Mouse (Mus musculus): ENCODE measurements around the gene Snrpa1.

The Snrpa1 gene

GRCm38 (mm10) chr7:66058703-66059102 is at the start of gene Snrpa1:
Gene Snrpa1 (plus strand): TSS chr7:66059003.
- DNase-seq, result no peak

GRCm38 (mm10) chr7:66010518-66010917 is 48.3 kb upstream of the Snrpa1 start:
- DNase-seq, result peak; percentile 44

GRCm38 (mm10) chr7:66027747-66028146 is 31.1 kb upstream of the Snrpa1 start:
- peak; percentile 31 for DNase-seq

- DNase-seq, result no peak
Measured at GRCm38 (mm10) chr7:66028766-66029512, 29.9 kb upstream of the Snrpa1 start.

GRCm38 (mm10) chr7:66036809-66037208 is 22.0 kb upstream of the Snrpa1 start:
- no peak for DNase-seq

- peak; percentile 14 for DNase-seq
Measured at GRCm38 (mm10) chr7:66038261-66038660, 20.5 kb upstream of the Snrpa1 start.

GRCm38 (mm10) chr7:66038730-66039129 is 20.1 kb upstream of the Snrpa1 start:
- DNase-seq, result peak; percentile 38

GRCm38 (mm10) chr7:66040026-66040814 is 18.6 kb upstream of the Snrpa1 start:
- no peak for DNase-seq

GRCm38 (mm10) chr7:66043552-66044459 is 15.0 kb upstream of the Snrpa1 start, which contains the start of gene Gm45213:
Gene Gm45213 (plus strand): TSS chr7:66043602.
- no peak for DNase-seq

- DNase-seq, result no peak
Measured at GRCm38 (mm10) chr7:66044617-66045016, 14.2 kb upstream of the Snrpa1 start.

GRCm38 (mm10) chr7:66046921-66047918 is 11.6 kb upstream of the Snrpa1 start:
- no peak for DNase-seq

GRCm38 (mm10) chr7:66047975-66048374 is 10.8 kb upstream of the Snrpa1 start:
- no peak for DNase-seq

GRCm38 (mm10) chr7:66048446-66049230 is 10.2 kb upstream of the Snrpa1 start:
- DNase-seq, result no peak

GRCm38 (mm10) chr7:66053946-66054483 is 4.8 kb upstream of the Snrpa1 start:
- DNase-seq, result no peak

GRCm38 (mm10) chr7:66055356-66055755 is 3.4 kb upstream of the Snrpa1 start:
- DNase-seq, result peak; percentile 64

GRCm38 (mm10) chr7:66060066-66060956 is 1.5 kb downstream of the Snrpa1 start:
- peak; percentile 94 for DNase-seq

GRCm38 (mm10) chr7:66061057-66061456 is 2.3 kb downstream of the Snrpa1 start:
- no peak for DNase-seq

- DNase-seq, result no peak
Measured at GRCm38 (mm10) chr7:66076411-66076810, 17.6 kb downstream of the Snrpa1 start.

Measured in retina, postnatal 1 day (tissue).